Mouse (Mus musculus): ENCODE measurements around the gene Rhpn2.
A peak's percentile ranks its signal among the peaks of the same experiment; 100 is the strongest.
"Not testable (repeated sequence)": the region's sequence is repeated elsewhere in the genome, so short reads cannot be mapped to it uniquely, and the experiment has no call there.

The Rhpn2 gene

GRCm38 (mm10) chr7:35333692-35334526 is at the start of gene Rhpn2:
Gene Rhpn2 (plus strand): TSS chr7:35334170.
- peak; percentile 98 for DNase-seq (ENCODE audit: low read depth)

GRCm38 (mm10) chr7:35293464-35293863 is 40.5 kb upstream of the Rhpn2 start:
- DNase-seq (ENCODE audit: low read depth): no peak

GRCm38 (mm10) chr7:35295631-35296030 is 38.3 kb upstream of the Rhpn2 start:
- no peak for DNase-seq (ENCODE audit: low read depth)

DNA sequence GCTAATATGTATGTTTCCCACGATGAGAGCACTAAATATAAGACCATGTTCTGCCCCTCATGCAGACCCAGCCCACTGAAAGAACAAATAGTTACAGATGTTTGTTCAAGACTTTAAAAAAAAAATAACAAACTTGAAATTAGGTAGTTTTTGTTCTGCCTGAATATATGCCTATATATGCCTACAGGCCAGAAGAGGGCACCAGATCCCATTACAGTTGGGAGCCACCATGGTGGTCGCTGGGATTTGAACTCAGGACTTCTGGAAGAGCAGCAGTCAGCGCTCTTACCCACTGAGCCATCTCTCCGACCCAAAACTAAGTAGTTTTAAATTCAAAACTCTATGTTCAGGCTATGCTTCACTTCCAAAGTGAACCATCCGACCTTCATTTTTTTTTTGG is 36.1 kb upstream of the Rhpn2 start:
- DNase-seq (ENCODE audit: low read depth): no peak

- DNase-seq (ENCODE audit: low read depth): no peak
Observed at GRCm38 (mm10) chr7:35299656-35300055, 34.3 kb upstream of the Rhpn2 start.

DNA sequence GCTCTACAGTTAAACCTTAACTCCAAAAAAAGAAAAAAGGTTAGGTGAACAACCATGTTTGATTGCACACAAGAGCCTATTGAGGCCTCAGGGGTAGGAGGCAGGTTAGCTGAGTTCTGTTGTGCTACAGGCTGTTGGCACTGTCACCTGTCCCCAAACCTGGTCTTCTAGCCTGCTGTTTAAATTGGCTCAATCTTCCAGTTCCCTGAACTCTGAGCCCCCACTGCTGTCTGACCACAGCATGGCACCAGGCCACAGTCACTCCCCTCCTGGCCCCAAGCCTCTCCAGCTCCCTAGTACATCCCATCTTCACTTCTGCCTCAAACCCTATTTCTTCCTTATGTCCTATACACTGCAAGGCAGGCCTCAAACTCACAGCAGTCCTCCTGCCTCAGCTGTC is 33.2 kb upstream of the Rhpn2 start:
- DNase-seq (ENCODE audit: low read depth): no peak

GRCm38 (mm10) chr7:35311214-35311613 is 22.8 kb upstream of the Rhpn2 start:
- DNase-seq (ENCODE audit: low read depth): no peak

- DNase-seq (ENCODE audit: low read depth): no peak
Observed at GRCm38 (mm10) chr7:35314156-35314555, 19.8 kb upstream of the Rhpn2 start.

DNA sequence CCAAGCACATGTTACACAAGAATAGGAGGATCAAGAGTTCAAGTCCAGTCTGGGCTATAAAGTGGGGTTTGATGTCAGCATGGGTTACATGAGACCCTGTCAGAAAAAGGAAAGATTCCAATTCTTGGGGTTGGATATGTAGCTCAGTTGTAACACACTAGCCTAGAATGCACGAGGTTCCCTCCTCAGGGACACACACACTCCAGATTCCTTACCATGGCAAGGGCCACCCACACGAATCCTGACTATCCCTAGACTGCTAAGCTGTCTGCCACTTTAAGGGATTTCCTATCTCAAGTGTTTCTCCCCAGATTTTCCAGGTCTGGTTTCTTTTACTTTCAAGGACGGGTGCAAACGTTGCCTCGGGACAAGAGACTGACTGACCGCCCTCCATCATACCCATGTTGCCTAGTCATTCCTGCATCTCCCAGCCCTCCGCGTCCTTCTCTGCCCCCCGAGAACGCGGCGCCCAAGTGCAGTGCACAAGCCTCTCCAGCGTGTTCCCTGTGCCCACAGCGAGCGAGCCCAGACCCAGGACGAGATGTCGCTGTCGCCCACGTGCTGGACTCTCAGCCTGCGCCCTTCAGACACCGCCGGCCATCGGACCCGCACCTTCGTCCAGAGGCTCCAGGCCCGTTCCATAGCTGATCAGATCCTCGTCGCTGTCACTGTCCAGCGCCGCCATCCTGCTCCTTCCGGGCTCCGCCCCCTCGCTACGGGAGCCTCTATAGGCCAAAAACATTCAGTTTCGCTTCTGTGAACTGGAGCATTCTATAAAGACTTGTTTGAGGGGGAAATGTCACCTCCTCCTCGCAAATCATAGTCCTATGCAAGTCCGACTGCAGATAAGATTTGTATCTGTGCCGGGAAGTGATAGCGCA is 16.0 kb upstream of the Rhpn2 start, which contains the start of gene Gpatch1:
TSS of gene Gpatch1 (minus strand) at position 712 of the 881 bp plus-strand sequence.
- peak; percentile 95 for DNase-seq (ENCODE audit: low read depth)

- not testable (repeated sequence) for DNase-seq (ENCODE audit: low read depth)
Observed at GRCm38 (mm10) chr7:35319221-35319620, 14.7 kb upstream of the Rhpn2 start.

- DNase-seq (ENCODE audit: low read depth): no peak
Observed at GRCm38 (mm10) chr7:35319755-35320154, 14.2 kb upstream of the Rhpn2 start.

GRCm38 (mm10) chr7:35322161-35322560 is 11.8 kb upstream of the Rhpn2 start:
- DNase-seq (ENCODE audit: low read depth): no peak

- no peak for DNase-seq (ENCODE audit: low read depth)
Observed at GRCm38 (mm10) chr7:35322732-35323420, 11.1 kb upstream of the Rhpn2 start.

DNA sequence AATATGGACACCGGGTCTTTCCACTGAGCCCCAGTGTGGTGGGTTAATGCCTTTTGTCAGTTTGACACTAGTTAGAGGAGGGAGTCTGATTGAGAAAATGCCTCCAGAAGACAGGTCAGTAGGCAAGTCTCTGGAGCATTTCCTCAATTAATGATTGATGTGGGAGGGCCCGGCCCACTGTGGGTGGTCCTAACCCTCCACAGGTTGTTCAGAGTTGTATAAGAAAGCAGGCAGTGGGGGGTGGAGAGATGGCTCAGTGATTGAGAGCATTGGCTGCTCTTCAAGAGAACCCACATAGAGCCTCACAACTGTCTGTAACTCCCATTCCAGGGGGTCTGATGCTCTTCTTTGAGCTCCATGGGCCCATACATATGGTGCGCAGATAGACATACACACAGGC is 2.4 kb upstream of the Rhpn2 start:
- no peak for DNase-seq (ENCODE audit: low read depth)

DNA sequence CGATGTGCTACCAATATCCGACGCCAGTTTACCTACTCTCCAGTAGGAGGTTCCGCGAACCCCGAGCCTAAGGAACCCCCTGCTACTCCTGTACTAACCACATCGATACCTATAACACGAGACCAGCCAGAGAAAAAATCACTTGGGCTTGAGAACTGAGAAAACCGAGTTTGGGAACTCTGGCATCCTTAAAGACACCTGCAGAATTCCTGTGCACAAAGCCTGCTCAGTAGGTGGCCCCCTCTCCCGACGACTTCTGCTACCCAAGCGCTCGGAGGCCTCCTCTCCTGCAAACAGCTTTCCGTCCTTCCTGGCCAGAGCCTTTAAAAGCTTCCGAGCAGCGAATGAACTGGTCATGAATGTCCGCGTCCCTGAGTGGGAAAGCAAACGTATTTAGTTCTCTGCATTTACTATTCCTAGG is 729 bp upstream of the Rhpn2 start:
- DNase-seq (ENCODE audit: low read depth): peak; percentile 61

- DNase-seq (ENCODE audit: low read depth): peak; percentile 50
Observed at GRCm38 (mm10) chr7:35334527-35335452, 820 bp downstream of the Rhpn2 start.

DNA sequence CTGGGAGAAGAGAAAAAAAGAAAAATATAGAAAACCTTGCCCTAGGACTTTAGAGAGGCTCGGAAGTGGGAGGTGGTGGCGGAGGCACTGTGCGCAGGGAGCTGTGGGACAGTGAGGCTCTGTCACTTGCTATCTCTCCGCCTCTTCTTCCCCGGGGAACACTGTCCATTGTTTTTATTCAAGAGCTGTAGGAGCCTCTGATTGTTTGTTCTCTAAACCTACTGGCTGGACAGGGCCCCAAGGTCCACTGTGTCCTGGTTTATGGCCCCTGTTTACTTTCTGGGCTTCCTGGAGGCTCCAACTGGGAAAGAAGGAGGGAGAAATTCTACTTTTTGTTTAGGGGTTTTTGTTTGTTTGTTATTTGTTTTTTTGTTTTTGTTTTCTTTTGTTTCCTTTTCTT is 6.2 kb downstream of the Rhpn2 start:
- DNase-seq (ENCODE audit: low read depth): no peak

DNA sequence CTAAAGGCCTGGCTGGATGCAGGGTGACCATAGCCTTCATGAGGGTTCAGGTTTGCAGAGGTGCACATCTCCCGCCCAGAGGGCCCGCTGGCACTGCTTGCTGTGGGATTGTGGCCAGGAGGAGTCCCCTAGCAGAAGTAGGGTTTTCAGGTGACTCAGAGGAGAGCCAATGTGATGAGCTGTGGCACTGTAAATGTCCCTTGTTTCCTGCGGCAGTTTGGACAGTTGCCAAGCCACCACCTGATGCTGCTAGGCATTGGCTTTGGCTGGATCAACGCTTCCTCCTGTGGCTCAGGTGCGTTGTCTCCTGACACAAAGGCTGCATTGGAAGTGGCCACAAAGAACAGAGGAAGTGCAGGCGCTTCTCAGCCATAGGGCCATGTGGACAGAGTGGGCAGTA is 7.3 kb downstream of the Rhpn2 start:
- no peak for DNase-seq (ENCODE audit: low read depth)

DNA sequence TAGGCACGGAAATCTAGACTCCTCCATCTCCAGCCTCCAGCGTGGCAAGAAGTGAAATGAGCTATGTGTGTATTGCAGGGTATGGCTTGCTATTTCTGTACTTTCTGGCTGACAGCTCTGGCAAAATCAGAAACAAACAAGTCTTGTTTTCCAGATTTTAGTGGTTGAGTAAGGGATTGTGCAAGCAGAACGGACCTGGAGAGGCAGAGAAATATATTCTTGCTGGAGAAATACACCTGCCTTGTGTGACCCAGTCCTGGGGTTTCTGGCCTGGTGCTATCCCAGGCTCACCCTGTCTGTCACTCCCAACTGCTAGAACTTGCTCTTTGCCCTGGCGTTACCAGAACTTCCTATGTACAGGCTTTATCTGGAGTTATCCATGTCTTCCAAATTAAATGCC is 8.5 kb downstream of the Rhpn2 start:
- DNase-seq (ENCODE audit: low read depth): no peak

DNA sequence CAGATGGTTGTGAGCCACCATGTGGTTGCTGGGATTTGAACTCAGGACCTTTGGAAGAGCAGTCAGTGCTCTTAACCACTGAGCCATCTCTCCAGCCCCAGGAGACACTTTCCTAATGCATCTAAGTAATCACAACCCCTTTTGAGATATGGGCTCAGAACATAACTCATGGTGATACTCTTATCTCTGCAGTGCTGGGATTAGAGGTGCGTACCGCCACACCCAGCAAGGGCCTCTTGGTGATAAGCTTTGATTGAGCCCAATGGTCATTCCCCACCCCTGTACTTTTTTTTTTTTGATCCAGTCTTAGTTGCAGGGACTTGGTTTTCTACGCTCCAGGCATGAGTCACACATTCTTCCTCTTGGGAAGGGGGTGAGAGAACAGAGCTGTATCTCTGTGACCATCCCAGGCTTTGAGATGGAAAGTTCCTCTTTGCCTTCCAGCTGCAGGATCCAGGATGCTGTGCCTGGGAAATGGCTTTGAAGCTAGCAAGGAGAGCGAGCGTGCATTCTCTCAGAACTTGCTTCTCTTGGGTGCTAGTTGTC is 10.9 kb downstream of the Rhpn2 start:
- DNase-seq (ENCODE audit: low read depth): no peak

Data from induced T-regulatory cell, adult 2 months (primary cell).